Mouse (Mus musculus) midbrain, embryonic 11.5 days (tissue): Measurements from ENCODE around the gene Hist1h2bh. TPM values are rescaled to one million over a fixed set of nuclear protein-coding genes. Genes with fewer than 3 reads are reported as not detected.
A peak's percentile ranks its signal among the peaks of the same experiment; 100 is the strongest.
"Not testable (repeated sequence)": the region's sequence is repeated elsewhere in the genome, so short reads cannot be mapped to it uniquely, and the experiment has no call there.

ENCODE experiments used
- ATAC-seq: fragments of 200-750 bp; cut with Nextera tagmentation; 2 replicates; pipeline ENCODE4 v1.8.0; 2017; ENCODE audit warnings: moderate TSS enrichment, moderate library complexity; ENCODE audit not compliant: low FRiP score
- DNase-seq: peaks from one replicate; pipeline ENCODE4 v3.0.0; 2015; ENCODE audit warnings: low spot score; ENCODE audit errors: missing footprints
- H3K27ac ChIP-seq: fragments of 300-500 bp; sonication (generic); 2 replicates; pipeline ENCODE4 v1.5.1; 2014; ENCODE audit warnings: low read depth, low read length
- H3K27me3 ChIP-seq: fragments of 300-500 bp; sonication (generic); 2 replicates; pipeline ENCODE4 v1.6.1; 2014; ENCODE audit warnings: mild to moderate bottlenecking, low read length, moderate library complexity, mixed read lengths; ENCODE audit not compliant: control insufficient read depth, insufficient read depth
- H3K36me3 ChIP-seq: fragments of 300-500 bp; sonication (generic); 2 replicates; pipeline ENCODE4 v1.6.1; 2014; ENCODE audit warnings: mild to moderate bottlenecking, low read length, moderate library complexity, mixed read lengths; ENCODE audit not compliant: control insufficient read depth, insufficient read depth
- H3K4me1 ChIP-seq: fragments of 300-500 bp; sonication (generic); 2 replicates; pipeline ENCODE4 v1.6.1; 2014; ENCODE audit warnings: low read length; ENCODE audit not compliant: control insufficient read depth, insufficient read depth
- H3K4me2 ChIP-seq: fragments of 300-500 bp; sonication (generic); 2 replicates; pipeline ENCODE4 v1.6.1; 2014; ENCODE audit warnings: mild to moderate bottlenecking, moderate library complexity
- H3K4me3 ChIP-seq: fragments of 300-500 bp; sonication (generic); 2 replicates; pipeline ENCODE4 v1.5.1; 2014; ENCODE audit warnings: low read depth, low read length
- H3K9ac ChIP-seq: fragments of 300-500 bp; sonication (generic); 2 replicates; pipeline ENCODE4 v1.6.1; 2014; ENCODE audit warnings: low read length
- H3K9me3 ChIP-seq: fragments of 300-500 bp; sonication (generic); 2 replicates; pipeline ENCODE4 v1.6.1; 2016; ENCODE audit warnings: low read length; ENCODE audit not compliant: control insufficient read depth
- WGBS: fragments of 180-500 bp; shearing (Covaris S2); extraction: QIAGEN DNeasy Blood & Tissue Kit; methylation state at CpG from one replicate; pipeline ENCODE4 v1.1.7; 2014; 5-methylcytosine and 5-hydroxymethylcytosine counted together
- polyA plus RNA-seq: library from polyadenylated mRNA; unstranded; fragments of >200 nt; fragmentation: Nextera tagmentation; extraction: Ambion mirVana; gene quantifications from 2 replicates; pipeline ENCODE4 v1.2.1, GENCODE M21; 2014

Gene Hist1h2bh
- polyA plus RNA-seq, 1 experiment from 2014 or later: 0.44 TPM

GRCm38 (mm10) chr13:23584331-23584730, 41.1 kb upstream of the Hist1h2bh start:
- peak overlapping the region; percentile 78 for H3K4me2 ChIP-seq
- no peaks in the 10 kb centered on the region for H3K27me3 ChIP-seq
- peak; percentile 90 for DNase-seq
- ATAC-seq: no peak
- peak overlapping the region; percentile 98 for H3K27ac ChIP-seq
- H3K9me3 ChIP-seq: no peaks in the 10 kb centered on the region
- no peaks in the 10 kb centered on the region for H3K36me3 ChIP-seq
- H3K4me3 ChIP-seq: peak overlapping the region; percentile 40; the same call in 1 of the 2 replicates
- peak overlapping the region; percentile 85 for H3K9ac ChIP-seq
- peaks cover 17% of the 10 kb centered on the region; the same call in 1 of the 2 replicates for H3K4me1 ChIP-seq

GRCm38 (mm10) chr13:23583387-23584068, 40.3 kb upstream of the Hist1h2bh start:
- Histone ChIP-seq H3K27me3 (no peaks in the 10 kb centered on the region), H3K27ac (peak overlapping the region; percentile 77), H3K4me1 (peaks cover 17% of the 10 kb centered on the region; the same call in 1 of the 2 replicates), H3K4me3 (no peak overlapping the region), H3K9ac (peak overlapping the region; percentile 22; the same call in 1 of the 2 replicates), H3K36me3 (no peaks in the 10 kb centered on the region), H3K4me2 (peak overlapping the region; percentile 12), H3K9me3 (no peaks in the 10 kb centered on the region)
- peak; percentile 85 for DNase-seq
- no peak for ATAC-seq

- Histone ChIP-seq H3K27ac (peak overlapping the region; percentile 77), H3K4me3 (peak overlapping the region; percentile 42), H3K36me3 (no peaks in the 10 kb centered on the region), H3K27me3 (no peaks in the 10 kb centered on the region), H3K9ac (peak overlapping the region; percentile 69), H3K4me2 (peak overlapping the region; percentile 63), H3K9me3 (no peaks in the 10 kb centered on the region), H3K4me1 (peaks cover 17% of the 10 kb centered on the region; the same call in 1 of the 2 replicates)
- 6% methylated on average over 6 of the region's 6 CpGs for WGBS
- ATAC-seq (no peak), DNase-seq (peak; percentile 93)
These were observed 39.2 kb upstream of the Hist1h2bh start for GRCm38 (mm10) chr13:23582219-23583056.

- Histone ChIP-seq H3K9me3 (no peaks in the 10 kb centered on the region), H3K27me3 (no peaks in the 10 kb centered on the region), H3K27ac (peak within 1 kb of the TSS; percentile 77), H3K9ac (peak within 1 kb of the TSS; percentile 69), H3K4me2 (peak within 1 kb of the TSS; percentile 63), H3K4me1 (peaks cover 20% of the 10 kb centered on the region), H3K36me3 (no peaks in the 10 kb centered on the region), H3K4me3 (peak within 1 kb of the TSS; percentile 42)
- ATAC-seq: peak; percentile 89
- under 1% methylated on average over 43 of the region's 43 CpGs for WGBS
- DNase-seq: peak; percentile 100
These were observed 38.4 kb upstream of the Hist1h2bh start, which contains the start of gene Hist1h4d for GRCm38 (mm10) chr13:23581408-23582218. Gene Hist1h4d (plus strand): TSS chr13:23581598.

GRCm38 (mm10) chr13:23577835-23578234, 34.6 kb upstream of the Hist1h2bh start:
- Histone ChIP-seq H3K4me1 (peaks cover 12% of the 10 kb centered on the region), H3K36me3 (no peaks in the 10 kb centered on the region), H3K9ac (no peak overlapping the region), H3K27ac (no peak overlapping the region; the same call in 1 of the 2 replicates), H3K27me3 (no peaks in the 10 kb centered on the region), H3K4me3 (no peak overlapping the region), H3K4me2 (no peak overlapping the region), H3K9me3 (no peaks in the 10 kb centered on the region)
- WGBS: 100% methylated on average over 1 of the region's 1 CpGs
- peak; percentile 84 for DNase-seq
- no peak for ATAC-seq

GRCm38 (mm10) chr13:23576906-23577639, 33.9 kb upstream of the Hist1h2bh start:
- Histone ChIP-seq H3K4me2 (peak overlapping the region; percentile 61), H3K27ac (peak overlapping the region; percentile 81), H3K36me3 (no peaks in the 10 kb centered on the region), H3K4me1 (peaks cover 11% of the 10 kb centered on the region), H3K9me3 (no peaks in the 10 kb centered on the region), H3K9ac (peak overlapping the region; percentile 77), H3K4me3 (peak overlapping the region; percentile 39), H3K27me3 (no peaks in the 10 kb centered on the region)
- whole genome bisulfite sequencing: 50% methylated on average over 6 of the region's 6 CpGs
- DNase-seq (peak; percentile 91), ATAC-seq (no peak)

GRCm38 (mm10) chr13:23576351-23576881, 33.2 kb upstream of the Hist1h2bh start:
- DNase-seq (peak; percentile 93), ATAC-seq (no peak)
- WGBS: 1% methylated on average over 7 of the region's 7 CpGs

GRCm38 (mm10) chr13:23575864-23576313, 32.7 kb upstream of the Hist1h2bh start:
- H3K27me3 ChIP-seq, H3K36me3 ChIP-seq, ATAC-seq, H3K9me3 ChIP-seq: not testable (repeated sequence)
- Histone ChIP-seq H3K9ac (peak overlapping the region; percentile 77), H3K4me2 (peak overlapping the region; percentile 61), H3K27ac (peak overlapping the region; percentile 81), H3K4me3 (peak overlapping the region; percentile 39), H3K4me1 (peaks cover 11% of the 10 kb centered on the region)
- peak; percentile 92 for DNase-seq
- under 1% methylated on average over 11 of the region's 40 CpGs for WGBS

More at GRCm38 (mm10) chr13:23576351-23576881, 33.2 kb upstream of the Hist1h2bh start:
- peak overlapping the region; percentile 39 for H3K4me3 ChIP-seq
- H3K4me1 ChIP-seq: peaks cover 11% of the 10 kb centered on the region
- peak overlapping the region; percentile 61 for H3K4me2 ChIP-seq
- peak overlapping the region; percentile 77 for H3K9ac ChIP-seq
- no peaks in the 10 kb centered on the region for H3K9me3 ChIP-seq
- H3K36me3 ChIP-seq: no peaks in the 10 kb centered on the region
- no peaks in the 10 kb centered on the region for H3K27me3 ChIP-seq
- H3K27ac ChIP-seq: peak overlapping the region; percentile 81
